17 mouse cellular contexts compared by ENCODE assay signal in genomic region chr9:89911891-89912549, GRCm38 (mm10). TPM values are rescaled to one million over a fixed set of nuclear protein-coding genes. Genes with fewer than 3 reads are reported as not detected.
DNase-seq lines count a peak whose midpoint lies in the region; ATAC-seq lines count a peak whose summit lies in the region.
"Had no signal": no experiment of that assay in that cellular context is flagged by ENCODE, and none has a peak within 500 bp of the region (broad histone marks: within the 10 kb centered on the region; RNA-seq: fewer than 3 reads in every experiment).

No protein-coding gene starts in this region.

- no peak overlapping the region for H3K9ac ChIP-seq in hindbrain, embryonic 14.5 days
- H3K9ac ChIP-seq in hindbrain, embryonic 16.5 days (ENCODE audit: low read depth, low read length), result no peak overlapping the region
- H3K9ac ChIP-seq in limb, embryonic 11.5 days (ENCODE audit: low read length), result no peak overlapping the region
- no peak overlapping the region for H3K9ac ChIP-seq in liver, embryonic 11.5 days (ENCODE audit: low read depth, low read length)
- H3K9ac ChIP-seq: embryonic facial prominence, embryonic 12.5 days; forebrain, embryonic 15.5 days; heart, embryonic 12.5 days had no signal

- H3K4me2 ChIP-seq in hindbrain, embryonic 14.5 days (replicated peaks), result no peak overlapping the region
- no peak overlapping the region; the same call in 1 of the 2 replicates for H3K4me2 ChIP-seq in hindbrain, embryonic 16.5 days (ENCODE audit: low read length)
- H3K4me2 ChIP-seq in limb, embryonic 11.5 days (ENCODE audit: low read depth, severe bottlenecking), result no peak overlapping the region
- no peak overlapping the region for H3K4me2 ChIP-seq in liver, embryonic 11.5 days
- H3K4me2 ChIP-seq: embryonic facial prominence, embryonic 12.5 days; heart, embryonic 12.5 days had no signal

- H3K27me3 ChIP-seq in hindbrain, embryonic 14.5 days (ENCODE audit: control insufficient read depth, insufficient read depth, low read length), result peaks cover 74% of the 10 kb centered on the region
- H3K27me3 ChIP-seq in hindbrain, embryonic 16.5 days (replicated peaks; ENCODE audit: control insufficient read depth, insufficient read depth, low read length), result peaks cover 37% of the 10 kb centered on the region
- H3K27me3 ChIP-seq in limb, embryonic 11.5 days (ENCODE audit: control insufficient read depth, insufficient read depth, low read length), result peaks cover 68% of the 10 kb centered on the region
- peaks cover 83% of the 10 kb centered on the region for H3K27me3 ChIP-seq in limb, embryonic 10.5 days (ENCODE audit: low read depth, poor library complexity, severe bottlenecking)
- peaks cover 58% of the 10 kb centered on the region for H3K27me3 ChIP-seq in liver, embryonic 11.5 days (replicated peaks; ENCODE audit: control insufficient read depth, insufficient read depth, low read length)

- no peaks in the 10 kb centered on the region for H3K9me3 ChIP-seq in hindbrain, embryonic 14.5 days (ENCODE audit: control insufficient read depth, low read length)
- H3K9me3 ChIP-seq in hindbrain, embryonic 16.5 days (ENCODE audit: control insufficient read depth, low read length), result no peaks in the 10 kb centered on the region
- H3K9me3 ChIP-seq in limb, embryonic 11.5 days (ENCODE audit: control insufficient read depth, low read length), result no peaks in the 10 kb centered on the region
- H3K9me3 ChIP-seq in limb, embryonic 10.5 days (replicated peaks), result no peaks in the 10 kb centered on the region
- H3K9me3 ChIP-seq in liver, embryonic 11.5 days (ENCODE audit: control insufficient read depth, low read length), result no peaks in the 10 kb centered on the region
- H3K9me3 ChIP-seq: embryonic facial prominence, embryonic 12.5 days; forebrain, embryonic 15.5 days; heart, embryonic 12.5 days had no signal

- H3K36me3 ChIP-seq in hindbrain, embryonic 14.5 days (replicated peaks; ENCODE audit: control insufficient read depth, insufficient read depth), result no peaks in the 10 kb centered on the region
- no peaks in the 10 kb centered on the region for H3K36me3 ChIP-seq in hindbrain, embryonic 16.5 days (ENCODE audit: control insufficient read depth, insufficient read depth, low read length)
- H3K36me3 ChIP-seq in limb, embryonic 11.5 days (ENCODE audit: control insufficient read depth, insufficient read depth, low read length), result no peaks in the 10 kb centered on the region
- no peaks in the 10 kb centered on the region for H3K36me3 ChIP-seq in limb, embryonic 10.5 days
- no peaks in the 10 kb centered on the region for H3K36me3 ChIP-seq in liver, embryonic 11.5 days (ENCODE audit: control insufficient read depth, insufficient read depth, low read length)
- H3K36me3 ChIP-seq: embryonic facial prominence, embryonic 12.5 days; forebrain, embryonic 15.5 days; G1E; heart, embryonic 12.5 days had no signal

- ATAC-seq in hindbrain, embryonic 14.5 days (ENCODE audit: low FRiP score), result no peak
- no peak for ATAC-seq in hindbrain, embryonic 16.5 days
- ATAC-seq in limb, embryonic 11.5 days (ENCODE audit: insufficient number of reproducible peaks, low FRiP score, low TSS enrichment, low read depth), result no peak
- no peak for ATAC-seq in liver, embryonic 11.5 days (replicated peaks; ENCODE audit: low FRiP score)
- ATAC-seq: forebrain, embryonic 15.5 days had no signal

- H3K4me3 ChIP-seq in hindbrain, embryonic 14.5 days (replicated peaks; ENCODE audit: low read length), result no peak overlapping the region
- H3K4me3 ChIP-seq in hindbrain, embryonic 16.5 days (ENCODE audit: low read length), result no peak overlapping the region
- no peak overlapping the region for H3K4me3 ChIP-seq in limb, embryonic 11.5 days (ENCODE audit: low read depth, low read length)
- H3K4me3 ChIP-seq in limb, embryonic 10.5 days, result no peak overlapping the region
- no peak overlapping the region for H3K4me3 ChIP-seq in liver, embryonic 11.5 days (ENCODE audit: low read depth, low read length)
- H3K4me3 ChIP-seq: embryonic facial prominence, embryonic 12.5 days; forebrain, embryonic 15.5 days; heart, embryonic 12.5 days had no signal

- peak; percentile 20 for DNase-seq in hindbrain, embryonic 14.5 days (ENCODE audit: low spot score)
- peak; percentile 20 for DNase-seq in limb, embryonic 11.5 days (ENCODE audit: low spot score)
- no peak for DNase-seq in limb, embryonic 10.5 days (ENCODE audit: low spot score)
- peak; percentile 18 for DNase-seq in ZHBTc4 (ENCODE audit: low read depth, low spot score)
- no peak for DNase-seq in liver, embryonic 11.5 days (ENCODE audit: low spot score)
- DNase-seq in frontal cortex, postnatal 10 days (ENCODE audit: low spot score in 2 of 2), result no peak
- DNase-seq: adrenal gland, postnatal 10 days; cerebellum, adult 11 months; cerebellum, adult 8-10 months; gastrocnemius, postnatal 14 days; heart, postnatal 36 days had no signal

- H3K27ac ChIP-seq in hindbrain, embryonic 14.5 days, result no peak overlapping the region
- no peak overlapping the region for H3K27ac ChIP-seq in hindbrain, embryonic 16.5 days (ENCODE audit: low read depth, low read length)
- no peak overlapping the region for H3K27ac ChIP-seq in limb, embryonic 11.5 days (replicated peaks; ENCODE audit: low read depth, low read length)
- no peak overlapping the region for H3K27ac ChIP-seq in limb, embryonic 10.5 days
- no peak overlapping the region for H3K27ac ChIP-seq in liver, embryonic 11.5 days (ENCODE audit: low read depth, low read length)
- H3K27ac ChIP-seq: embryonic facial prominence, embryonic 12.5 days; forebrain, embryonic 15.5 days had no signal

- 68% methylated on average over 5 of the region's 5 CpGs for WGBS in hindbrain, embryonic 14.5 days
- 66% methylated on average over 5 of the region's 5 CpGs for WGBS in hindbrain, embryonic 16.5 days
- WGBS in limb, embryonic 11.5 days, result 63% methylated on average over 5 of the region's 5 CpGs
- 65% methylated on average over 5 of the region's 5 CpGs for WGBS in limb, embryonic 10.5 days
- WGBS in liver, embryonic 11.5 days, result 63% methylated on average over 5 of the region's 5 CpGs

- H3K4me1 ChIP-seq in hindbrain, embryonic 14.5 days (replicated peaks; ENCODE audit: control insufficient read depth, insufficient read depth, low read length), result peaks cover 16% of the 10 kb centered on the region
- H3K4me1 ChIP-seq in hindbrain, embryonic 16.5 days (ENCODE audit: control insufficient read depth, insufficient read depth, low read depth, low read length), result peaks cover 19% of the 10 kb centered on the region; the same call in 1 of the 2 replicates
- H3K4me1 ChIP-seq in limb, embryonic 11.5 days (ENCODE audit: control insufficient read depth, insufficient read depth, low read length), result peaks cover 4% of the 10 kb centered on the region
- peaks cover 27% of the 10 kb centered on the region for H3K4me1 ChIP-seq in limb, embryonic 10.5 days
- peaks cover 8% of the 10 kb centered on the region; the same call in 1 of the 2 replicates for H3K4me1 ChIP-seq in liver, embryonic 11.5 days (replicated peaks; ENCODE audit: control insufficient read depth, insufficient read depth, low read length)

RNA-seq across cellular contexts. Expression of gene Rasgrf1, which starts 2.3 kb away (rescaled TPM):
- 9.7 and 10.1 TPM in 2 replicates for polyA plus RNA-seq in hindbrain, embryonic 14.5 days (2014; fragmentation: Nextera tagmentation; extraction: Ambion mirVana)
- polyA plus RNA-seq in hindbrain, embryonic 16.5 days (2015; fragmentation: Nextera tagmentation; extraction: Ambion mirVana), result 13.2 and 19.1 TPM in 2 replicates
- 0.08 and 0.14 TPM in 2 replicates for polyA plus RNA-seq in limb, embryonic 11.5 days (2014; fragmentation: Nextera tagmentation; extraction: Ambion mirVana)
- polyA plus RNA-seq in limb, embryonic 10.5 days (2016; fragmentation: Nextera tagmentation; extraction: Ambion mirVana), result 0.16 TPM in 1 of 2 replicates, not detected in the other
- polyA plus RNA-seq in liver, embryonic 11.5 days (2014; fragmentation: Nextera tagmentation; extraction: Ambion mirVana), result not detected in 2 replicates
- polyA plus RNA-seq: forebrain, embryonic 11.5 days; G1E had no signal

Comparison
In these comparisons a context has a peak if more than half of its experiments do, and no peak if none do; other contexts are left out.
1. DNase-seq: peak in hindbrain, embryonic 14.5 days (single experiment), limb, embryonic 11.5 days (single experiment) and ZHBTc4 (single experiment); none in limb, embryonic 10.5 days (single experiment), liver, embryonic 11.5 days (single experiment) and frontal cortex, postnatal 10 days (0 of 2).